Mouse (Mus musculus) bone marrow macrophage, adult 2 months (primary cell): ENCODE results near the gene Lpar4. TPM values are rescaled to one million over a fixed set of nuclear protein-coding genes. Genes with fewer than 3 reads are reported as not detected.

Experiments used
- H3K27ac ChIP-seq: 2 replicates; pipeline ENCODE4 v1.5.1; 2012; ENCODE audit warnings: low read depth, low read length; ENCODE audit not compliant: insufficient read depth
- H3K4me1 ChIP-seq: 2 replicates; pipeline ENCODE4 v1.6.1; 2012; ENCODE audit warnings: low read length; ENCODE audit not compliant: control insufficient read depth, insufficient read depth
- H3K4me3 ChIP-seq: 2 replicates; pipeline ENCODE4 v1.5.1; 2012; ENCODE audit warnings: mild to moderate bottlenecking, low read length, moderate library complexity; ENCODE audit not compliant: insufficient read depth
- CTCF ChIP-seq: IDR thresholded peaks from 2 replicates; pipeline ENCODE4 v1.5.1; 2012; ENCODE audit warnings: low read depth, mild to moderate bottlenecking, low read length, moderate library complexity
- POLR2A ChIP-seq: IDR thresholded peaks from 2 replicates; pipeline ENCODE4 v1.6.1; 2012; ENCODE audit warnings: mild to moderate bottlenecking, low read depth, low read length, borderline replicate concordance
- polyA plus RNA-seq: library from polyadenylated mRNA; stranded (reverse); fragments of >200 nt; gene quantifications from 2 replicates; pipeline ENCODE4 v1.2.4, GENCODE M21; 2012; ENCODE audit not compliant: missing spikeins, insufficient read depth, insufficient read length

Gene Lpar4
- polyA plus RNA-seq, 1 experiment: 0.13 TPM

GRCm38 (mm10) chrX:106951016-106951415 lies 30.6 kb downstream of the Lpar4 start:
- no peak for TF ChIP-seq CTCF
- TF ChIP-seq POLR2A: no peak
- H3K4me3 ChIP-seq: no peak overlapping the region
- no peaks in the 10 kb centered on the region for H3K4me1 ChIP-seq
- H3K27ac ChIP-seq: no peak overlapping the region

GRCm38 (mm10) chrX:106953840-106954239 lies 33.4 kb downstream of the Lpar4 start:
- H3K4me3 ChIP-seq: no peak overlapping the region

GRCm38 (mm10) chrX:106962233-106962632 lies 41.8 kb downstream of the Lpar4 start:
- 0 out of 2 replicates have a peak, but pooled peaks cover 2% of the 10 kb centered on the region for H3K4me1 ChIP-seq
- no peak overlapping the region for H3K27ac ChIP-seq
- TF ChIP-seq CTCF (no peak), POLR2A (no peak)
- no peak overlapping the region for H3K4me3 ChIP-seq

More at GRCm38 (mm10) chrX:106953840-106954239, 33.4 kb downstream of the Lpar4 start:
- Histone ChIP-seq H3K4me1 (no peaks in the 10 kb centered on the region), H3K27ac (no peak overlapping the region)
- TF ChIP-seq POLR2A: no peak
- no peak for TF ChIP-seq CTCF

- H3K4me1 ChIP-seq: 0 out of 2 replicates have a peak, but pooled peaks cover 2% of the 10 kb centered on the region
- no peak for TF ChIP-seq POLR2A
- TF ChIP-seq CTCF: no peak
- H3K4me3 ChIP-seq: no peak overlapping the region
- H3K27ac ChIP-seq: no peak overlapping the region
These were observed 43.9 kb downstream of the Lpar4 start for GRCm38 (mm10) chrX:106964326-106964725.

Other genes with a start within 250 kb of the Lpar4 start
- not detected in 2 replicates for gene Rtl3, start 80.0 kb upstream of the Lpar4 start, polyA plus RNA-seq
- gene P2ry10, start 167.9 kb downstream of the Lpar4 start, polyA plus RNA-seq: not detected in 2 replicates
- 17.1 and 20.6 TPM in 2 replicates for gene P2ry10b, start 228.3 kb downstream of the Lpar4 start, polyA plus RNA-seq